Mouse (Mus musculus): ENCODE results near the gene Kctd15.

GRCm38 (mm10) chr7:34653731-34654440 lies 2.6 kb downstream of the Kctd15 start:
- TF ChIP-seq CTCF (IDR thresholded peaks at IDR 0.05; ENCODE audit: low read depth) (no peak), EP300 (IDR thresholded peaks at IDR 0.05; ENCODE audit: low read depth) (no peak)
